Mouse (Mus musculus) G1E (cell line): ENCODE results near the gene Zbtb45.

ENCODE experiments used
- CTCF ChIP-seq: IDR thresholded peaks from 2 replicates; pipeline ENCODE4 v1.5.1; 2012; ENCODE audit warnings: low read depth, low read length, inconsistent platforms, mixed read lengths
- GATA2 ChIP-seq: IDR thresholded peaks from 2 replicates; pipeline ENCODE4 v1.6.1; 2012; ENCODE audit warnings: low read depth, low read length, inconsistent platforms, borderline replicate concordance

DNA sequence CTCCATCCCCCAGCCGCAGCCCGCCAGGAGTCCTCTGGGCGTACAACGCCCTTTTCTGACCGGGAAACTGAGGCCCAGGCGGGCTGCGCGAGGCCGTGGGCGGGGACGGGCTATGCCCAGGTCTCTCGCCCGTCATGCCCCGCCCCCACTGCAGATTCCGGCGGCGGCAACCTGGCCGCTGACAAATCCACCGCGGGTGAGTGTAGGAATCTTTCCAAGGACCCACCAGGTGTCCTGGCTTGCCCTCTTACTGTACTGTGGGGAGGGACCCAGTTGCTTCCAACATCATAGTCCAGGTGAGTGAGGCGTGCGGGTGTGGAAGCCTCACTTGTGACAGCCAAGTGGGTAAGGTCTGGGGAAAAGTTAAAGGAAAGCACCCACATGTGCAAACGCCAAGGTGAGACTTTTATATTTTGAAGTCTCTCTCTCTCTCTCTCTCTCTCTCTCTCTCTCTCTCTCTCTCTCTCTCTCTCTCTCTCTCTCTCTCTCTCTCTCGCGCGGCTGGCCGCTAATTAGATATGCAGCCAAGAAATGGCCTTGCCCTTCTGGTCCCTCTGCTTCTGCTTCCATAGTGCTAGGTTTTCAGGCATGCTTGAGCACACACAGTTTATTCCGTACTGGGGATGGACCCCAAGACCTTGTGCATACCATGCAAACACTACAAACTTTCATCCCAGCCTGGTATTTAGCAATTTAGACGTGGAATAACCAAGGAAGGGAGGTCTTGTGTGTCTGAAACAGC is 43.6 kb downstream of the Zbtb45 start:
- no peak for TF ChIP-seq GATA2
- no peak for TF ChIP-seq CTCF
